Mouse (Mus musculus): ENCODE results near the gene 4933406M09Rik. TPM values are rescaled to one million over a fixed set of nuclear protein-coding genes. Genes with fewer than 3 reads are reported as not detected.

4933406M09Rik gene
- polyA plus RNA-seq, 1 experiment from 2014 or later: not detected

- Histone ChIP-seq H3K36me3 (ENCODE audit: control insufficient read depth, insufficient read depth) (peaks cover 16% of the 10 kb centered on the region), H3K4me1 (replicated peaks; ENCODE audit: control insufficient read depth, insufficient read depth, low read length) (peaks cover 5% of the 10 kb centered on the region; the same call in 1 of the 2 replicates), H3K27ac (ENCODE audit: low read length) (0 out of 2 replicates have a peak overlapping the region, but pooled peaks have one; percentile 31), H3K9me3 (ENCODE audit: control insufficient read depth, low read length) (no peaks in the 10 kb centered on the region), H3K27me3 (replicated peaks; ENCODE audit: control insufficient read depth, insufficient read depth, low read length) (no peaks in the 10 kb centered on the region), H3K9ac (replicated peaks; ENCODE audit: low read depth, low read length) (peak overlapping the region; percentile 50), H3K4me3 (replicated peaks; ENCODE audit: low read length) (peak overlapping the region; percentile 54), H3K4me2 (ENCODE audit: low read length) (peak overlapping the region; percentile 60)
- WGBS: 2% methylated on average over 53 of the region's 54 CpGs
- peak; percentile 92 for ATAC-seq
Observed at GRCm38 (mm10) chr1:134344005-134344950, 41.5 kb upstream of the 4933406M09Rik start.

DNA sequence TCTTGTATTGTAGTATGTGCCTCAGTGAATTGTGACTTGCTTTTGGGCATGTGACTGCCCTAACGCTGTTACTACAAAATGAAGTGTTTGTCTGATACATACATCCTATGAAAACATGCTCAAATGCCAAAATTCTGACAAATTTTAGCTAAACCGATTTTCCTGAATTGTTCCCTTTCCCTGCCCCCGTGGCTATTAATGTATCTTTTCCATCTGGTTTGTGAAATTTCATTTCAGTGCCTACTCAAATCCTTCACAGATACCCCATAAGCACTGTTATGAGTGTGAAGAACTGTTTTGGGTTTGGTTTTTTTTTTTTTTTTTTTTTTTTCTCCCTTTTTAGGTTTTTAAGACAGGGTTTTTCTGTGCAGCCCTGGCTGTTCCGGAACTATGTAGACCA lies 40.7 kb upstream of the 4933406M09Rik start:
- 0 out of 2 replicates have a peak overlapping the region, but pooled peaks have one; percentile 31 for H3K27ac ChIP-seq (ENCODE audit: low read length)
- 74% methylated on average over 4 of the region's 4 CpGs for WGBS
- H3K27me3 ChIP-seq (replicated peaks; ENCODE audit: control insufficient read depth, insufficient read depth, low read length): no peaks in the 10 kb centered on the region
- ATAC-seq: no peak
- H3K4me1 ChIP-seq (replicated peaks; ENCODE audit: control insufficient read depth, insufficient read depth, low read length): peaks cover 5% of the 10 kb centered on the region; the same call in 1 of the 2 replicates
- H3K4me2 ChIP-seq (ENCODE audit: low read length): peak overlapping the region; percentile 60
- H3K9me3 ChIP-seq (ENCODE audit: control insufficient read depth, low read length): no peaks in the 10 kb centered on the region
- H3K9ac ChIP-seq (replicated peaks; ENCODE audit: low read depth, low read length): no peak overlapping the region
- H3K36me3 ChIP-seq (ENCODE audit: control insufficient read depth, insufficient read depth): peaks cover 21% of the 10 kb centered on the region
- peak overlapping the region; percentile 54 for H3K4me3 ChIP-seq (replicated peaks; ENCODE audit: low read length)

GRCm38 (mm10) chr1:134347791-134348190 lies 37.9 kb upstream of the 4933406M09Rik start:
- H3K4me2 ChIP-seq (ENCODE audit: low read length): no peak overlapping the region
- H3K9me3 ChIP-seq (ENCODE audit: control insufficient read depth, low read length): no peaks in the 10 kb centered on the region
- no peak for ATAC-seq
- H3K36me3 ChIP-seq (ENCODE audit: control insufficient read depth, insufficient read depth): peaks cover 45% of the 10 kb centered on the region
- H3K27ac ChIP-seq (ENCODE audit: low read length): no peak overlapping the region
- H3K27me3 ChIP-seq (replicated peaks; ENCODE audit: control insufficient read depth, insufficient read depth, low read length): no peaks in the 10 kb centered on the region
- no peak overlapping the region for H3K4me3 ChIP-seq (replicated peaks; ENCODE audit: low read length)
- WGBS: 91% methylated on average over 9 of the region's 9 CpGs
- H3K9ac ChIP-seq (replicated peaks; ENCODE audit: low read depth, low read length): no peak overlapping the region
- H3K4me1 ChIP-seq (replicated peaks; ENCODE audit: control insufficient read depth, insufficient read depth, low read length): peaks cover 5% of the 10 kb centered on the region; the same call in 1 of the 2 replicates

DNA sequence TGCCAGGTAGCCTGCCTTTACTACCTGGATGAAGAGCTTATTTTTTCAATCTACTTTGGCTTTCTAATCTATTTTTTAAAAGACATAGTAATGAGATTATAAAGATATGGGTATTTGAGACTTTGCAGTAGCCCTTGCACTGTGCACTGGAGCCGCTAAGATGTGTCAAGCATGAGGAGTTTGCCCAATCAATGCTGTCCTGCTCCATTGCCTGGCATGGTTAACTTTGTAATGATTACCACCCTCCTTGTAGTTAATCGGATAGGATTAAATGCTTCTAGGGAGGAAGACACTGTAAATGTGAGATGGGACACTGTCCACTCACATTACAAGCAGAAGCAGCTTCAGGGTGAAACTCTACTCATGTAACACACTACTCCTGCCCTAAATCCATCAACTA lies 32.4 kb upstream of the 4933406M09Rik start:
- H3K9ac ChIP-seq (replicated peaks; ENCODE audit: low read depth, low read length): no peak overlapping the region
- ATAC-seq: no peak
- H3K4me1 ChIP-seq (replicated peaks; ENCODE audit: control insufficient read depth, insufficient read depth, low read length): no peaks in the 10 kb centered on the region
- no peak overlapping the region for H3K4me3 ChIP-seq (replicated peaks; ENCODE audit: low read length)
- H3K36me3 ChIP-seq (ENCODE audit: control insufficient read depth, insufficient read depth): peaks cover 62% of the 10 kb centered on the region
- 92% methylated on average over 2 of the region's 2 CpGs for WGBS
- H3K9me3 ChIP-seq (ENCODE audit: control insufficient read depth, low read length): no peaks in the 10 kb centered on the region
- no peak overlapping the region for H3K27ac ChIP-seq (ENCODE audit: low read length)
- no peaks in the 10 kb centered on the region for H3K27me3 ChIP-seq (replicated peaks; ENCODE audit: control insufficient read depth, insufficient read depth, low read length)
- no peak overlapping the region for H3K4me2 ChIP-seq (ENCODE audit: low read length)

DNA sequence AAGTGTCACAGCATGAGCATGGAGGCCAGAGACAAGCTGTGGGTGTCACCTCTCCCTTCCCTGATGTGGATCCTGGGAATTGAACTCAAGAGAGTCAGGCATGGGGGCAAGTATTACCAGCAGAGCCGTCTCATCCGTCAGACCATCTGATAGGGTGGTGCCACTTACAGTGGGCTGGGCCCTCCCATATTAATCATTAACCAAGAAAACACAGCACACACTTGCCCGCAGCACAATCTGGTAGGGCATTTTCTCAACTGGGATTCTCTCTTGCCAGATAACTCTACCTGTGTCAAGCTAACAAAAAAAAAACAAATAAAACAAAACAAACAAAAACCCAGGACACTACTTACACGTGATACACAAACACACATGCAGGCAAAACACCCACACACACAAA lies 28.3 kb upstream of the 4933406M09Rik start:
- H3K9ac ChIP-seq (replicated peaks; ENCODE audit: low read depth, low read length): no peak overlapping the region
- H3K9me3 ChIP-seq (ENCODE audit: control insufficient read depth, low read length): no peaks in the 10 kb centered on the region
- WGBS: 92% methylated on average over 4 of the region's 4 CpGs
- ATAC-seq: no peak
- no peak overlapping the region for H3K4me2 ChIP-seq (ENCODE audit: low read length)
- H3K36me3 ChIP-seq (ENCODE audit: control insufficient read depth, insufficient read depth): peaks cover 42% of the 10 kb centered on the region
- no peak overlapping the region for H3K4me3 ChIP-seq (replicated peaks; ENCODE audit: low read length)
- peaks cover 14% of the 10 kb centered on the region for H3K4me1 ChIP-seq (replicated peaks; ENCODE audit: control insufficient read depth, insufficient read depth, low read length)
- H3K27me3 ChIP-seq (replicated peaks; ENCODE audit: control insufficient read depth, insufficient read depth, low read length): no peaks in the 10 kb centered on the region
- H3K27ac ChIP-seq (ENCODE audit: low read length): no peak overlapping the region

DNA sequence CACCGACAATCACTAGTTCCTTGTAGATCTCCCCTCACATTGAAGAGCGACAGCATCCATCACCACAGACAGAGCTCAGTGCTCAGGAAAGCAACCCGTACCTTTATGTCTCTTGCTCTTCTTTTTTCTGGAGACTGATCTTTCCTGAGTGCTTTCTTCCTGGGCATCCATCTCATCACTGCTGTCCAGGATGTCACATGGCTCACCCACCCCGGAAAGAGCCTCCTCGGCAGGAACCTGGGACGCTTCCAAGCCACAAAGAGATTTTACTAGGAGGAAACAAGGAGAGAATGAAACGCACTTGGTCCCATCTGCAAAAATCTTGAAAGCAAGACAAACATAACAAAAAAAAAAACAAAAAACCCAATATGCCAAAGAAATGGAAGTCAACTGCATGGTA lies 25.1 kb upstream of the 4933406M09Rik start:
- no peak overlapping the region for H3K9ac ChIP-seq (replicated peaks; ENCODE audit: low read depth, low read length)
- H3K27me3 ChIP-seq (replicated peaks; ENCODE audit: control insufficient read depth, insufficient read depth, low read length): no peaks in the 10 kb centered on the region
- H3K4me3 ChIP-seq (replicated peaks; ENCODE audit: low read length): peak overlapping the region; percentile 96
- peak overlapping the region; percentile 94 for H3K4me2 ChIP-seq (ENCODE audit: low read length)
- 83% methylated on average over 7 of the region's 7 CpGs for WGBS
- H3K4me1 ChIP-seq (replicated peaks; ENCODE audit: control insufficient read depth, insufficient read depth, low read length): peaks cover 14% of the 10 kb centered on the region
- no peak for ATAC-seq
- H3K9me3 ChIP-seq (ENCODE audit: control insufficient read depth, low read length): no peaks in the 10 kb centered on the region
- no peak overlapping the region for H3K27ac ChIP-seq (ENCODE audit: low read length)
- peaks cover 16% of the 10 kb centered on the region for H3K36me3 ChIP-seq (ENCODE audit: control insufficient read depth, insufficient read depth)

- Histone ChIP-seq H3K27me3 (replicated peaks; ENCODE audit: control insufficient read depth, insufficient read depth, low read length) (no peaks in the 10 kb centered on the region), H3K27ac (ENCODE audit: low read length) (peak overlapping the region; percentile 78), H3K36me3 (ENCODE audit: control insufficient read depth, insufficient read depth) (peaks cover 9% of the 10 kb centered on the region), H3K4me3 (replicated peaks; ENCODE audit: low read length) (peak overlapping the region; percentile 96), H3K4me2 (ENCODE audit: low read length) (peak overlapping the region; percentile 94), H3K4me1 (replicated peaks; ENCODE audit: control insufficient read depth, insufficient read depth, low read length) (peaks cover 14% of the 10 kb centered on the region), H3K9ac (replicated peaks; ENCODE audit: low read depth, low read length) (peak overlapping the region; percentile 93), H3K9me3 (ENCODE audit: control insufficient read depth, low read length) (no peaks in the 10 kb centered on the region)
- WGBS: 2% methylated on average over 33 of the region's 44 CpGs
- peak; percentile 84 for ATAC-seq
Observed at GRCm38 (mm10) chr1:134361195-134361856, 24.4 kb upstream of the 4933406M09Rik start.

GRCm38 (mm10) chr1:134361857-134362212 lies 23.9 kb upstream of the 4933406M09Rik start, which contains the start of gene Tmem183a:
TSS of gene Tmem183a (minus strand) at chr1:134361979.
- H3K27me3 ChIP-seq (replicated peaks; ENCODE audit: control insufficient read depth, insufficient read depth, low read length): no peaks in the 10 kb centered on the region
- H3K4me3 ChIP-seq (replicated peaks; ENCODE audit: low read length): peak within 1 kb of the TSS; percentile 96
- H3K9me3 ChIP-seq (ENCODE audit: control insufficient read depth, low read length): no peaks in the 10 kb centered on the region
- H3K4me1 ChIP-seq (replicated peaks; ENCODE audit: control insufficient read depth, insufficient read depth, low read length): peaks cover 14% of the 10 kb centered on the region
- peak within 1 kb of the TSS; percentile 94 for H3K4me2 ChIP-seq (ENCODE audit: low read length)
- peak; percentile 99 for ATAC-seq
- under 1% methylated on average over 37 of the region's 38 CpGs for WGBS
- H3K9ac ChIP-seq (replicated peaks; ENCODE audit: low read depth, low read length): peak within 1 kb of the TSS; percentile 93
- H3K36me3 ChIP-seq (ENCODE audit: control insufficient read depth, insufficient read depth): peaks cover 9% of the 10 kb centered on the region
- H3K27ac ChIP-seq (ENCODE audit: low read length): peak within 1 kb of the TSS; percentile 78

GRCm38 (mm10) chr1:134363194-134363593 lies 22.5 kb upstream of the 4933406M09Rik start:
- peaks cover 14% of the 10 kb centered on the region for H3K4me1 ChIP-seq (replicated peaks; ENCODE audit: control insufficient read depth, insufficient read depth, low read length)
- H3K9me3 ChIP-seq (ENCODE audit: control insufficient read depth, low read length): no peaks in the 10 kb centered on the region
- no peak for ATAC-seq
- no peak overlapping the region for H3K27ac ChIP-seq (ENCODE audit: low read length)
- peaks cover 9% of the 10 kb centered on the region for H3K36me3 ChIP-seq (ENCODE audit: control insufficient read depth, insufficient read depth)
- no peak overlapping the region for H3K4me2 ChIP-seq (ENCODE audit: low read length)
- H3K27me3 ChIP-seq (replicated peaks; ENCODE audit: control insufficient read depth, insufficient read depth, low read length): no peaks in the 10 kb centered on the region
- H3K9ac ChIP-seq (replicated peaks; ENCODE audit: low read depth, low read length): no peak overlapping the region
- 80% methylated on average over 4 of the region's 4 CpGs for WGBS
- H3K4me3 ChIP-seq (replicated peaks; ENCODE audit: low read length): no peak overlapping the region

Measured in forebrain, embryonic 16.5 days (tissue).